Mouse (Mus musculus): ENCODE results near the gene Vps13d. TPM values are rescaled to one million over a fixed set of nuclear protein-coding genes. Genes with fewer than 3 reads are reported as not detected.

Vps13d gene
- total and polyA plus RNA-seq, 2 experiments from 2014 or later = 7.8 to 35.3 TPM

GRCm38 (mm10) chr4:145220001-145220400 is 25.2 kb upstream of the Vps13d start:
- Histone ChIP-seq H3K9ac (replicated peaks; ENCODE audit: low read length) (no peak overlapping the region), H3K4me2 (ENCODE audit: low read depth, low read length) (no peak overlapping the region), H3K27ac (no peak overlapping the region), H3K27me3 (ENCODE audit: insufficient read depth, low read length) (no peaks in the 10 kb centered on the region), H3K4me1 (ENCODE audit: insufficient read depth, low read length) (no peaks in the 10 kb centered on the region), H3K9me3 (ENCODE audit: low read length) (no peaks in the 10 kb centered on the region), H3K36me3 (ENCODE audit: insufficient read depth, low read length) (no peaks in the 10 kb centered on the region), H3K4me3 (ENCODE audit: low read length) (no peak overlapping the region)
- no peak for ATAC-seq
- DNase-seq (ENCODE audit: low spot score) = no peak
- WGBS = 75% methylated on average over 1 of the region's 1 CpGs
- no peak for TF ChIP-seq CTCF (IDR thresholded peaks at IDR 0.05; ENCODE audit: low read depth)

DNA sequence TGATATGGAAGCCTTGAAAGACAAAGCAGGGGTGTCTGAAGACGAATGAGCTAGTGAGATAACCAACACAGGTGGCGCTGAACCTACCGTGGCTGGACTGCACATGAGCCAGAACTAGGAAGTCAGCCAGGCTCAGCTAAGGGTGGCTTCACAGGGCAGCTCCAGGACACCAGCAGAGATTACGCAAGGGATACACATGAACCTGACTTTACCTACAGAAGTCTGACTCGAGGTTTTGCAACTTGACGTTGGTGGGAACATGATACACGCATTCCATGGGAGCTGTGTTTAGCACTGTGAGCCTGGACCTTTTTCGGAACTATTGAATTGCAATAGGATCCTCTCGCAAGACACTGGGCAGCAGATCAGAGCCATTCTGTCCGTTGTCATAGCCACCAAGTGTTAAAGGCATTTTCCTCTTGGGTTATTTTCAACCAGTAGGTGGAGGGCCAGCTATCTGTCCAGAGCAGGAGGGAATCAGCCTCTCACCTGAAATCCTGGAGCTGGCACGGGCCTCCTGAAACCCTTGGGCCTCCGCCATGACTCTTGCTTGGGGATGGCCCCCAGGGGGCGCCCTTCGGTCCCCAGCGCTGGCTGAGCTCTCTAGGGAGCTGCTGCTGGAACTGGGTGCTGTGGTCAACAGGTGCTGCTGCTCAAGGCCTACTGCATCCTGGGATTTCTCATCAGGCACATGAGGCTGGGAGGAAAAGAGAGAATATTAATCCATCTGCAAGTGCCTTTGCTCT is 24.6 kb upstream of the Vps13d start:
- no peak overlapping the region for H3K4me2 ChIP-seq (ENCODE audit: low read depth, low read length)
- H3K27ac ChIP-seq = no peak overlapping the region
- TF ChIP-seq CTCF (IDR thresholded peaks at IDR 0.05; ENCODE audit: low read depth) = peak; percentile 31; the same call in 1 of the 2 replicates
- H3K9ac ChIP-seq (replicated peaks; ENCODE audit: low read length) = no peak overlapping the region
- no peaks in the 10 kb centered on the region for H3K36me3 ChIP-seq (ENCODE audit: insufficient read depth, low read length)
- H3K27me3 ChIP-seq (ENCODE audit: insufficient read depth, low read length) = no peaks in the 10 kb centered on the region
- DNase-seq (ENCODE audit: low spot score) = no peak
- 0 out of 2 replicates have a peak, but pooled peaks cover 5% of the 10 kb centered on the region for H3K4me1 ChIP-seq (ENCODE audit: insufficient read depth, low read length)
- ATAC-seq = no peak
- no peaks in the 10 kb centered on the region for H3K9me3 ChIP-seq (ENCODE audit: low read length)
- WGBS = 63% methylated on average over 15 of the region's 15 CpGs
- no peak overlapping the region for H3K4me3 ChIP-seq (ENCODE audit: low read length)

DNA sequence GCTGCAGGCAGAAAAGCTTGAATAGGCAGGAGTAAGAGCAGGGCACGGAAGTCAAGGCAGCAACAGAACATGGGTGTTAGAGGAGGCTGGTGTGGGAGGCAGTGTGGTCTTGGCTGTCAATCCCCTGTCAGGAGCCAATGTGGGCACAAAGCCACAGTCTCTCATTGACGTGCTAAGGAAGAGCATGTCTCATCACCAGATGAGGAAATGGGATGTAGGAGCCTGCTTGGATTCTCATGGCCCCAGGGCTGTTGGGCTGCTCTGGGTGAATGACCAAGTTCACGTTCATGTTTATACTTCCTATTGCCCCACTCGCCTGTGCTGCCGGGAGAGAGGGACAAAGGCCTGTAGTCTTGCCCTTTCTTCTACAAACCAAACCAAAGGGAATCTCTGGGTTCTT is 23.0 kb upstream of the Vps13d start:
- no peak overlapping the region for H3K9ac ChIP-seq (replicated peaks; ENCODE audit: low read length)
- H3K4me2 ChIP-seq (ENCODE audit: low read depth, low read length) = no peak overlapping the region
- TF ChIP-seq CTCF (IDR thresholded peaks at IDR 0.05; ENCODE audit: low read depth) = no peak
- no peaks in the 10 kb centered on the region for H3K36me3 ChIP-seq (ENCODE audit: insufficient read depth, low read length)
- 62% methylated on average over 5 of the region's 5 CpGs for WGBS
- no peak overlapping the region for H3K4me3 ChIP-seq (ENCODE audit: low read length)
- H3K27ac ChIP-seq = no peak overlapping the region
- 0 out of 2 replicates have a peak, but pooled peaks cover 5% of the 10 kb centered on the region for H3K4me1 ChIP-seq (ENCODE audit: insufficient read depth, low read length)
- ATAC-seq (no peak), DNase-seq (ENCODE audit: low spot score) (no peak)
- H3K9me3 ChIP-seq (ENCODE audit: low read length) = no peaks in the 10 kb centered on the region
- H3K27me3 ChIP-seq (ENCODE audit: insufficient read depth, low read length) = no peaks in the 10 kb centered on the region

- no peaks in the 10 kb centered on the region for H3K36me3 ChIP-seq (ENCODE audit: insufficient read depth, low read length)
- H3K27ac ChIP-seq = no peak overlapping the region
- H3K9me3 ChIP-seq (ENCODE audit: low read length) = no peaks in the 10 kb centered on the region
- no peak overlapping the region for H3K9ac ChIP-seq (replicated peaks; ENCODE audit: low read length)
- 0 out of 2 replicates have a peak, but pooled peaks cover 5% of the 10 kb centered on the region for H3K4me1 ChIP-seq (ENCODE audit: insufficient read depth, low read length)
- DNase-seq (ENCODE audit: low spot score) (no peak), ATAC-seq (no peak)
- WGBS = 56% methylated on average over 6 of the region's 6 CpGs
- no peak overlapping the region for H3K4me2 ChIP-seq (ENCODE audit: low read depth, low read length)
- no peaks in the 10 kb centered on the region for H3K27me3 ChIP-seq (ENCODE audit: insufficient read depth, low read length)
- TF ChIP-seq CTCF (IDR thresholded peaks at IDR 0.05; ENCODE audit: low read depth) = no peak
- H3K4me3 ChIP-seq (ENCODE audit: low read length) = no peak overlapping the region
Measured at GRCm38 (mm10) chr4:145217046-145217445, 22.2 kb upstream of the Vps13d start.

DNA sequence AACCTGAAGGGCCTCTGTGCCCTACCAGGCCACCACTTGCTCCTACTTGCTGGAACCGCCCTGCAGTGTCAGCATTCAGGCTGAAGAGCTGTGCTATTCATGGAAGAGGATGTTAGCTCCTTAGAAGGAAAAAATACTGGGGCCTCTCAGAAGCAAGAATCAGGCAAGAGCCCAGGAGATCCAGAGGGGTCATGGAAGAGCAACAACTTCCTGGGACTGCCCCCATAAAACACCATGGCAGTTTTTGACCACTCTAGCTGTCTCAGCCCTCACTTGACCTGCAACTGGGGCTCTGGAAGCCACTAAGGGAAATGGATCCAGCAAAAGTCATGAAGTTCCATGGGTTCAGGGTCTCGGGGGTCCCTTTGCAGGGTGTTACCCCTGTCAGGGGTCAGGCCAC is 20.6 kb upstream of the Vps13d start:
- Histone ChIP-seq H3K4me2 (ENCODE audit: low read depth, low read length) (no peak overlapping the region), H3K4me3 (ENCODE audit: low read length) (no peak overlapping the region), H3K27me3 (ENCODE audit: insufficient read depth, low read length) (no peaks in the 10 kb centered on the region), H3K9ac (replicated peaks; ENCODE audit: low read length) (no peak overlapping the region), H3K36me3 (ENCODE audit: insufficient read depth, low read length) (no peaks in the 10 kb centered on the region), H3K4me1 (ENCODE audit: insufficient read depth, low read length) (0 out of 2 replicates have a peak, but pooled peaks cover 5% of the 10 kb centered on the region), H3K9me3 (ENCODE audit: low read length) (no peaks in the 10 kb centered on the region), H3K27ac (no peak overlapping the region)
- DNase-seq (ENCODE audit: low spot score) (no peak), ATAC-seq (no peak)
- no peak for TF ChIP-seq CTCF (IDR thresholded peaks at IDR 0.05; ENCODE audit: low read depth)
- 85% methylated on average over 2 of the region's 2 CpGs for WGBS

DNA sequence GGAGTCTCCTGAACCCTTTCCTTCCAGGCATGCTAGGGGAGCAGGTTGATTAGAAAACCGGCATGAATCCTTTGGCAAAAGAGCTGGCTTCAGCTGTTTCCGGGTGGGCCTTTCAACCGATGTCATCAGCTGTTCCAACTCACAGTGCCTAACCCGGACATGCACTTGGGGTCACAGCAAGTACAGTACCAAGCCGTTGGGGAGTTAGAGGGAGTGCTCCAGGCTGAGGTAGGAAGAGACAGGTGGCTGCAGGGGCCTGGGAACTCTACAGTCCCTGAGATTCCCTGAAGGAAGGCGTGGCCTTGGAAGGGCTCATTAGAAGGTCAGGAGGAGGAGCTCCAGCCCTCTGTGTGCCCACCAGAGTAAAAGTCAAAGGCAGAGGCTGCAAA is 20.0 kb upstream of the Vps13d start:
- Histone ChIP-seq H3K9ac (replicated peaks; ENCODE audit: low read length) (no peak overlapping the region), H3K4me3 (ENCODE audit: low read length) (no peak overlapping the region), H3K4me1 (ENCODE audit: insufficient read depth, low read length) (0 out of 2 replicates have a peak, but pooled peaks cover 5% of the 10 kb centered on the region), H3K27me3 (ENCODE audit: insufficient read depth, low read length) (no peaks in the 10 kb centered on the region), H3K27ac (peak overlapping the region; percentile 62; the same call in 1 of the 2 replicates), H3K9me3 (ENCODE audit: low read length) (no peaks in the 10 kb centered on the region), H3K36me3 (ENCODE audit: insufficient read depth, low read length) (no peaks in the 10 kb centered on the region), H3K4me2 (ENCODE audit: low read depth, low read length) (no peak overlapping the region)
- DNase-seq (ENCODE audit: low spot score) (no peak), ATAC-seq (peak; percentile 56; the same call in 1 of the 2 replicates)
- WGBS = 31% methylated on average over 6 of the region's 6 CpGs
- TF ChIP-seq CTCF (IDR thresholded peaks at IDR 0.05; ENCODE audit: low read depth) = no peak

Data from hindbrain, postnatal 0 days (tissue).